Mouse (Mus musculus) kidney, adult 2 months (tissue): ENCODE data around the gene Nectin1. TPM values are rescaled to one million over a fixed set of nuclear protein-coding genes. Genes with fewer than 3 reads are reported as not detected.
A peak's percentile ranks its signal among the peaks of the same experiment; 100 is the strongest.

Experiments
- DNase-seq: peaks from one replicate; pipeline ENCODE4 v3.0.0; 2021
- H3K27ac ChIP-seq: fragments of 200-500 bp; 2 replicates; pipeline ENCODE4 v1.5.1; 2012; ENCODE audit warnings: low read depth, low read length, control low read depth, inconsistent platforms; ENCODE audit not compliant: insufficient read depth
- H3K27me3 ChIP-seq: fragments of 200-500 bp; replicated peaks from 2 replicates; pipeline ENCODE4 v1.6.1; 2012; ENCODE audit warnings: mild to moderate bottlenecking, moderate library complexity, low read length, inconsistent platforms; ENCODE audit not compliant: control insufficient read depth, insufficient read depth
- H3K36me3 ChIP-seq: fragments of 200-500 bp; 2 replicates; pipeline ENCODE4 v1.6.1; 2012; ENCODE audit warnings: mild to moderate bottlenecking, moderate library complexity, low read length, inconsistent platforms; ENCODE audit not compliant: control insufficient read depth, insufficient read depth
- H3K4me1 ChIP-seq: fragments of 200-500 bp; 2 replicates; pipeline ENCODE4 v1.6.1; 2011; ENCODE audit warnings: low read length; ENCODE audit not compliant: control insufficient read depth, insufficient read depth
- H3K4me3 ChIP-seq: fragments of 200-500 bp; 2 replicates; pipeline ENCODE4 v1.5.1; 2011; ENCODE audit warnings: mild to moderate bottlenecking, low read depth, low read length, control low read depth; ENCODE audit not compliant: insufficient read depth
- CTCF ChIP-seq: fragments of 200-500 bp; conservative IDR thresholded peaks from 2 replicates; pipeline ENCODE4 v1.5.1; 2011; ENCODE audit warnings: low read depth, mild to moderate bottlenecking, control low read depth, low read length, moderate library complexity, mixed read lengths; ENCODE audit not compliant: insufficient read depth, insufficient read length
- POLR2A ChIP-seq: fragments of 200-500 bp; IDR thresholded peaks from one replicate; pipeline ENCODE4 v1.6.1; 2011; ENCODE audit warnings: low read depth, low read length, control low read depth
- WGBS: fragments of 180-500 bp; shearing (Covaris S2); methylation state at CpG from one replicate; pipeline ENCODE4 v1.1.7; 2018; 5-methylcytosine and 5-hydroxymethylcytosine counted together
- polyA plus RNA-seq: library from polyadenylated mRNA; depleted of rRNA; stranded (reverse); fragments of >200 nt; gene quantifications from 2 replicates; pipeline ENCODE4 v1.2.3, GENCODE M21; 2012

Nectin1 gene
- polyA plus RNA-seq, 1 experiment, result 26.5 TPM

DNA sequence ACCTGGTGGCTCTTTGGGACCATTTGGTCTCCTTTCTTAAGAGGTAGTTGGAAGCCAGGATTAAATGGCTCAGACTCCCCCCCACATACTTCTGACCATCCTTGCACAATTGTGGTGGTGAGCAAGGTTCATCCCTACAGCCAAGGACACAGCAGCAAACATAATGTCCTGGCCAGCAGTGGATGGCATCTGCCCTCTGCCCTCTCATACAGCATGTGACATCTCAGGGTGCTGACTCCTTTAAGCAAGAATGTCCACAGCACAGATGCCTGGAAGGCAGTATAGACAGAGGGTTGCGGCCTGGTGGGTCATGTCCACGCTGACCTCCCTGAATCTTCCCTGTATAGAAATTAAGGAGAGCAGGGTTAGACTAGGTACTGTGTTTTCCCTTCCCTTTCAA lies 12.1 kb downstream of the Nectin1 start:
- Histone ChIP-seq H3K4me3 (no peak overlapping the region), H3K27ac (peak overlapping the region; percentile 14), H3K27me3 (no peaks in the 10 kb centered on the region), H3K4me1 (peaks cover 48% of the 10 kb centered on the region), H3K36me3 (no peaks in the 10 kb centered on the region)
- 74% methylated on average over 2 of the region's 2 CpGs for WGBS
- DNase-seq, result peak; percentile 80
- TF ChIP-seq CTCF, result no peak
- TF ChIP-seq POLR2A, result no peak

GRCm38 (mm10) chr9:43757225-43757624 lies 13.4 kb downstream of the Nectin1 start:
- WGBS, result 51% methylated on average over 10 of the region's 10 CpGs
- DNase-seq, result peak; percentile 33
- Histone ChIP-seq H3K36me3 (no peaks in the 10 kb centered on the region), H3K4me1 (peaks cover 48% of the 10 kb centered on the region), H3K27me3 (no peaks in the 10 kb centered on the region), H3K27ac (peak overlapping the region; percentile 32), H3K4me3 (no peak overlapping the region)
- TF ChIP-seq POLR2A (no peak), CTCF (no peak)

DNA sequence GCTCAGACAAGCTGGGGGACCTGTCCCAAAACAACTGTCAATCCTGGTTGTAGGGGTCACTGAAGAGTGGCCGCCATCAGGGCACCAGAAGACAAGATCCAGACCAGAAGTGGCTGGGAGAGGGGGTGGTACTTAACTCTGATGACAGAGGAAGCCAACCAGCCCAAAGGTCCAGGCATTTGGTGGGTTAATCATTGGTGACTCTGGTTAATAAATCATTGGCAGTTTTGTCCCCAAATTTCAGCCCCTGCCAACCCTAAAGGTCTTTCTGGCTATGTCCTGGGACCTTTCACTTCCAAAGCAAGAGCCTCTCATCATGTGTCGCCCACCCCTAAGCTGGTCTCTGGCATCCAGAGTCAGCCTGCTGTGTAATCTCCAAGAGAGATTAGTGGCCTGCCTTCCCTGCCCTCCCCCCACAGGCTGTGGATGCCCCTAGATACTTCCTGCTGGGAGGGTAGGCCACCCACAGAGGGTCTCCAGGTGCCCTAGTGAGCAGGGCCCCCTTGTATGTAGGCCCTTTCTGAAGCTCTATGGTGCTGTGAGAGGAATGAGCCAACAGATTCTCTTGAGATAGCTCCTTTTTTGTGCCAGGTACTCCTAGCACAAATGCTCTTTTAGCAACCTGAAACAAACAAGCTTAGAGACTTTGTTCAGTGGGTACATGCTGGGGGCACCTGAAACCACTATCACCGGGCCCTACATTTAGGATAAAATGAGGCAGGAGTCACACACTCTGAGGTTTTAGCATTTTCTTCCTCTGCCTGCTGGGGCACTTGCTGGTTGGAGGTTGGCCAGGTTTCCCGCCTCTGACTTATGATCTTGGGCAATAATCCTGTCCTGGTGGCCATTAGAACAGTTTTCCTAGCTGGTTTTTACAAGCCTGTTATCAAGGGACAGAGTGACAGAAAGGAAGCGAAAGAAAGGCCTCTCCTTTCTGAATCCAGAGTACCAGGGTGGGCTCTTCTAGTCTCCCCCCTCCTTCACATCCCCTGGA lies 14.5 kb downstream of the Nectin1 start:
- Histone ChIP-seq H3K36me3 (no peaks in the 10 kb centered on the region), H3K4me1 (peaks cover 39% of the 10 kb centered on the region), H3K4me3 (no peak overlapping the region), H3K27ac (peak overlapping the region; percentile 90), H3K27me3 (no peaks in the 10 kb centered on the region)
- TF ChIP-seq POLR2A, result no peak
- TF ChIP-seq CTCF, result no peak
- 45% methylated on average over 5 of the region's 5 CpGs for WGBS
- peak; percentile 91 for DNase-seq

DNA sequence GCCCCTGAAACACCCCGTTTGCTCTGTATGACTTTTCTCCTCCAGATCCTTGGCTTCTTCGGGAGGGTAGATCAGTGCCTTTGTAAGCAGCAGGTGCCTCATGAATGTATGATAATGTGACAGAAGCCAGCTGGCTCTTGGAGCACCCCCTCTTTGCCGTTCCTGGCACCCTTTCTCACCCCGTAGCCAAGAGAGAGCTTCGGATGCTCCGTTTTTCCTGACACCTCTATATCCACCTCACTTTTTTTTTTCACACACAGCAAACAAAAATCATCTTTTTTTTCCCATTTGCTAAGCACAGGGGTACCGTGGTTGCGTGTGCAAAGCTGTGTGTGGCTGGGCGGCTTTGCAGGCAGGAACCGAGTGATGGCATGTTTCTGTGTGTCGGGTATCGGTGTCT lies 16.3 kb downstream of the Nectin1 start:
- no peak overlapping the region for H3K27ac ChIP-seq
- H3K36me3 ChIP-seq, result no peaks in the 10 kb centered on the region
- no peak overlapping the region for H3K4me3 ChIP-seq
- no peaks in the 10 kb centered on the region for H3K27me3 ChIP-seq
- TF ChIP-seq CTCF (no peak), POLR2A (no peak)
- H3K4me1 ChIP-seq, result peaks cover 27% of the 10 kb centered on the region
- 88% methylated on average over 12 of the region's 12 CpGs for WGBS
- no peak for DNase-seq

GRCm38 (mm10) chr9:43761181-43761820 lies 17.5 kb downstream of the Nectin1 start:
- no peak for DNase-seq
- WGBS, result 80% methylated on average over 5 of the region's 5 CpGs
- Histone ChIP-seq H3K4me1 (peaks cover 22% of the 10 kb centered on the region), H3K27me3 (no peaks in the 10 kb centered on the region), H3K27ac (no peak overlapping the region), H3K36me3 (no peaks in the 10 kb centered on the region), H3K4me3 (no peak overlapping the region)
- TF ChIP-seq CTCF (no peak), POLR2A (no peak)

DNA sequence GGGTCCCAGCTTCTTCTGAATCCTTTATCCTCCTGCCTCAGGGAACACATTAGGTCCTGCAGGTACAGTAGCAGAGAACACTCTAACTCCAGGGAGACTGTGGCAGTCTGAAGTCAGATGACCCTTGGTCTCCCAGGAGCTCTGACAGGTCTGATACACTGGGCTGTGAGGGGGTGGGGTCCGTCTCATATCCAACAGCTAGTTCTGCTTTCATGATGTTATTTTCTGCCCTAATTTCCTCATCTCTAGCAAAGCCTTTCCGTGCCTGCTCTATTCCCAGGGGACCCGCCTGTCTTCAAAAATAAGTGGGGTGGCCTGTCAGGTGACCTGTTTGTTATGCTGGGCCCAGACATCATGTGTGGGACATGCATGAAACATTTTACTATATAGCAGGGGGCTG lies 18.2 kb downstream of the Nectin1 start:
- no peak for DNase-seq
- H3K27ac ChIP-seq, result no peak overlapping the region
- H3K36me3 ChIP-seq, result no peaks in the 10 kb centered on the region
- H3K27me3 ChIP-seq, result no peaks in the 10 kb centered on the region
- H3K4me1 ChIP-seq, result peaks cover 18% of the 10 kb centered on the region
- no peak overlapping the region for H3K4me3 ChIP-seq
- 64% methylated on average over 3 of the region's 3 CpGs for WGBS
- TF ChIP-seq CTCF (no peak), POLR2A (no peak)

DNA sequence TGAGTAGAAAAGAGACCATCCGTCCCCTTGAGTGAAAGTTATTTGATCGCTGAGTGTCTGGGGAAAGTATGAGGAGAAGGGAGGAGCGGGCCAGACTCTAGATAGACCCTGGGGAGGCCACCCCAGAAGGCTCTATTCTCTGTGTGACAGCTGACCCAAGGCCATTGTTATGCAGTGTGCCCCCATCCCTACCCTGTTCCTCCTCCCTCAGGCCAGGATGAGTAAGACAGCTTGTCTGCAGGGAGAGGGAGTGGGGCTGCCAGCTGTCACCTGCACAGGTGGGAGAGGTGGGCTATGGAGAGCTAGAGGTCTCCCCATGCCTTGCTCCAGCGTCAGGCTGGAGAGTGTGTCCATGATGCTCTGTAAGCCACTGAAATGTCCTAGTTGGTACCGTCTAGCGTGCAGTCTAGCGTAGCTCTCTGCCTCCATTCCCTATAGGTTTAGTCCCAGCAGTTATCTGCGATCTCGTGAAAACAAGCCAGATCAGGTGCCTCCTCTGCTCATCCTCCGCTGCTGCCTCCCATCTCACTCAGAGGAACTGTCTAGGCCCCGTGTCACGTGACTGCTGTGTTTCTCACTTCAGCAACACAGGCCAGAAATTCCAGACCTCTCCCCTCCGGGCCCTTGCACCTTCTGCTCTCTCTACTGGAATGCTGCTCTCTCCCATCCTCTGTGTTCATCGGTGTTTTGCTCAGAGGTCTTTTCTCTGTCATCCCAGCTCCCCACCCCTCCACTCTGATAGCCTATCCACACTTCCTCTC lies 21.8 kb downstream of the Nectin1 start:
- 57% methylated on average over 14 of the region's 14 CpGs for WGBS
- peak; percentile 38 for DNase-seq
- Histone ChIP-seq H3K27ac (no peak overlapping the region), H3K36me3 (no peaks in the 10 kb centered on the region), H3K27me3 (no peaks in the 10 kb centered on the region), H3K4me1 (peaks cover 3% of the 10 kb centered on the region; the same call in 1 of the 2 replicates), H3K4me3 (no peak overlapping the region)
- no peak for TF ChIP-seq CTCF
- TF ChIP-seq POLR2A, result no peak
